Mouse (Mus musculus) CH12.LX (cell line): ENCODE measurements around the gene Btbd16. TPM values are rescaled to one million over a fixed set of nuclear protein-coding genes. Genes with fewer than 3 reads are reported as not detected.

ENCODE experiments used
- DNase-seq: peaks from one replicate; pipeline ENCODE4 v3.0.0-alpha.2; 2013; ENCODE audit errors: extremely low read depth
- H3K27ac ChIP-seq: 2 replicates; pipeline ENCODE4 v1.5.1; 2012; ENCODE audit warnings: low read depth, mild to moderate bottlenecking, control low read depth, moderate library complexity; ENCODE audit not compliant: insufficient read depth
- H3K27me3 ChIP-seq: replicated peaks from 2 replicates; pipeline ENCODE3; 2012; ENCODE audit warnings: inconsistent platforms
- H3K36me3 ChIP-seq, 2 experiments: replicated peaks in 1 of 2; 2 replicates each; pipeline versions ENCODE3 to v1.6.1; 2012; ENCODE audit warnings: inconsistent platforms in 1 of 2, low read length in 1 of 2, mild to moderate bottlenecking in 1 of 2, mixed read lengths in 1 of 2, moderate library complexity in 1 of 2; ENCODE audit not compliant: control insufficient read depth in 1 of 2, insufficient read depth in 1 of 2
- H3K4me1 ChIP-seq, 2 experiments: 2 replicates each; pipeline ENCODE4 v1.6.1; 2012; ENCODE audit warnings: inconsistent platforms in 1 of 2, moderate library complexity in 1 of 2; ENCODE audit not compliant: insufficient read depth in 2 of 2, control insufficient read depth in 1 of 2
- H3K4me2 ChIP-seq: 2 replicates; pipeline ENCODE4 v1.6.1; 2012; ENCODE audit warnings: low read depth, mild to moderate bottlenecking, control low read depth; ENCODE audit not compliant: poor library complexity, insufficient read depth, severe bottlenecking
- H3K4me3 ChIP-seq, 3 experiments: fragments of 150-350 bp in 1 of 3; sonication (generic) in 1 of 3; replicated peaks in 1 of 3; 2 replicates each; pipeline versions ENCODE3 to v1.5.1; 2011 to 2012; ENCODE audit warnings: low read depth in 2 of 3, low read length in 2 of 3, mild to moderate bottlenecking in 2 of 3, moderate library complexity in 2 of 3, control low read depth in 1 of 3, improper control_type of control experiment in 1 of 3, inconsistent platforms in 1 of 3, mixed read lengths in 1 of 3; ENCODE audit not compliant: poor library complexity in 1 of 3
- H3K79me2 ChIP-seq: replicated peaks from 2 replicates; pipeline ENCODE4 v1.6.1; 2012; ENCODE audit warnings: mild to moderate bottlenecking, moderate library complexity; ENCODE audit not compliant: control insufficient read depth, poor library complexity, insufficient read depth, severe bottlenecking; ENCODE audit errors: extremely low read depth
- H3K9ac ChIP-seq: 2 replicates; pipeline ENCODE4 v1.6.1; 2012; ENCODE audit warnings: low read depth, mild to moderate bottlenecking, control low read depth, moderate library complexity; ENCODE audit not compliant: insufficient read depth
- H3K9me3 ChIP-seq: replicated peaks from 2 replicates; pipeline ENCODE3; 2012; ENCODE audit warnings: low read length, inconsistent platforms, mixed read lengths
- CHD2 ChIP-seq: IDR thresholded peaks from 2 replicates; pipeline ENCODE4 v1.6.1; 2011; ENCODE audit warnings: low read length, improper control_type of control experiment
- CTCF ChIP-seq, 2 experiments: IDR thresholded peaks in 1 of 2; conservative IDR thresholded peaks in 1 of 2; 2 replicates each; pipeline ENCODE4 v1.5.1; 2011 to 2012; ENCODE audit warnings: low read depth in 2 of 2, low read length in 2 of 2, improper control_type of control experiment in 1 of 2, inconsistent platforms in 1 of 2, mild to moderate bottlenecking in 1 of 2, moderate library complexity in 1 of 2
- E2F4 ChIP-seq: IDR thresholded peaks from 2 replicates; pipeline ENCODE4 v1.6.1; 2011; ENCODE audit warnings: low read depth, low read length, improper control_type of control experiment; ENCODE audit not compliant: insufficient replicate concordance
- ELF1 ChIP-seq: IDR thresholded peaks from 2 replicates; pipeline ENCODE4 v1.6.1; 2014; ENCODE audit warnings: low read depth, mild to moderate bottlenecking, inconsistent platforms, low read length, improper control_type of control experiment
- EP300 ChIP-seq: IDR thresholded peaks from 2 replicates; pipeline ENCODE4 v1.6.1; 2011; ENCODE audit warnings: low read length, improper control_type of control experiment
- IRF4 ChIP-seq: IDR thresholded peaks from 2 replicates; pipeline ENCODE4 v1.6.1; 2014; ENCODE audit warnings: low read depth, mild to moderate bottlenecking, inconsistent platforms, low read length, improper control_type of control experiment
- JUN ChIP-seq: IDR thresholded peaks from 2 replicates; pipeline ENCODE4 v1.6.1; 2011; ENCODE audit warnings: low read depth, mild to moderate bottlenecking, low read length, improper control_type of control experiment, moderate library complexity; ENCODE audit not compliant: insufficient read depth
- JUND ChIP-seq: conservative IDR thresholded peaks from 2 replicates; pipeline ENCODE4 v1.6.1; 2011; ENCODE audit warnings: low read depth, low read length, improper control_type of control experiment
- KAT2A ChIP-seq: IDR thresholded peaks from 2 replicates; pipeline ENCODE4 v1.6.1; 2012; ENCODE audit warnings: low read length, improper control_type of control experiment, inconsistent platforms; ENCODE audit not compliant: insufficient replicate concordance
- MAX ChIP-seq: IDR thresholded peaks from 2 replicates; pipeline ENCODE4 v1.6.1; 2011; ENCODE audit warnings: low read length, improper control_type of control experiment
- MXI1 ChIP-seq: IDR thresholded peaks from 2 replicates; pipeline ENCODE4 v1.6.1; 2011; ENCODE audit warnings: mild to moderate bottlenecking, low read depth, low read length, improper control_type of control experiment
- MYC ChIP-seq: IDR thresholded peaks from 2 replicates; pipeline ENCODE4 v1.6.1; 2011; ENCODE audit warnings: low read depth, mild to moderate bottlenecking, improper control_type of control experiment, low read length
- NRF1 ChIP-seq: IDR thresholded peaks from 2 replicates; pipeline ENCODE4 v1.6.1; 2014; ENCODE audit warnings: low read depth, mild to moderate bottlenecking, inconsistent platforms, low read length, improper control_type of control experiment, moderate library complexity
- PAX5 ChIP-seq: IDR thresholded peaks from 2 replicates; pipeline ENCODE4 v1.6.1; 2012; ENCODE audit warnings: low read length, inconsistent platforms, mixed read lengths
- POLR2AphosphoS2 ChIP-seq: IDR thresholded peaks from 2 replicates; pipeline ENCODE4 v1.6.1; 2011; ENCODE audit warnings: low read depth, low read length, improper control_type of control experiment
- RAD21 ChIP-seq: IDR thresholded peaks from 2 replicates; pipeline ENCODE4 v1.6.1; 2011; ENCODE audit warnings: low read depth, mild to moderate bottlenecking, low read length, improper control_type of control experiment, moderate library complexity
- SIN3A ChIP-seq: IDR thresholded peaks from 2 replicates; pipeline ENCODE4 v1.6.1; 2012; ENCODE audit warnings: low read length, improper control_type of control experiment, inconsistent platforms
- ZC3H11A ChIP-seq: IDR thresholded peaks from 2 replicates; pipeline ENCODE4 v1.6.1; 2012; ENCODE audit warnings: low read depth, mild to moderate bottlenecking, inconsistent platforms, low read length, improper control_type of control experiment
- ZMIZ1 ChIP-seq: IDR thresholded peaks from 2 replicates; pipeline ENCODE4 v1.6.1; 2012; ENCODE audit warnings: low read depth, mild to moderate bottlenecking, inconsistent platforms, low read length, improper control_type of control experiment
- ZNF384 ChIP-seq: IDR thresholded peaks from 2 replicates; pipeline ENCODE4 v1.6.1; 2012; ENCODE audit warnings: low read depth, low read length, improper control_type of control experiment, inconsistent platforms
- dilution Hi-C: fragments of 300-500 bp; cut with MboI; formaldehyde crosslinking; loops from 2 replicates; pipeline ENCODE4 v1.14.3; 2020; ENCODE audit warnings: low sequenced_read_pairs; ENCODE audit not compliant: extremely low pct_unique_long_range_greater_than_20kb, extremely low pct_ligation_motif_present
- in situ Hi-C: fragments of 300-500 bp; cut with MboI; formaldehyde crosslinking; loops from 3 replicates; pipeline ENCODE4 v1.14.3; 2019; ENCODE audit warnings: low sequenced_read_pairs, low pct_ligation_motif_present, low pct_unique_long_range_greater_than_20kb, mixed read lengths
- polyA plus RNA-seq: library from polyadenylated mRNA; unstranded; fragments of >175 nt; gene quantifications from 2 replicates; pipeline ENCODE4 v1.2.1, GENCODE M21; 2012; ENCODE audit warnings: low read depth; ENCODE audit not compliant: insufficient read length
- total RNA-seq, 2 experiments: library from RNA; depleted of rRNA; stranded (reverse); fragments of 300-350 nt in 1 of 2; fragments of >200 nt in 1 of 2; gene quantifications; 2 replicates each; pipeline ENCODE4 v1.2.3; 2012 to 2014

Gene Btbd16
- total and polyA plus RNA-seq, 3 experiments: not detected

DNA sequence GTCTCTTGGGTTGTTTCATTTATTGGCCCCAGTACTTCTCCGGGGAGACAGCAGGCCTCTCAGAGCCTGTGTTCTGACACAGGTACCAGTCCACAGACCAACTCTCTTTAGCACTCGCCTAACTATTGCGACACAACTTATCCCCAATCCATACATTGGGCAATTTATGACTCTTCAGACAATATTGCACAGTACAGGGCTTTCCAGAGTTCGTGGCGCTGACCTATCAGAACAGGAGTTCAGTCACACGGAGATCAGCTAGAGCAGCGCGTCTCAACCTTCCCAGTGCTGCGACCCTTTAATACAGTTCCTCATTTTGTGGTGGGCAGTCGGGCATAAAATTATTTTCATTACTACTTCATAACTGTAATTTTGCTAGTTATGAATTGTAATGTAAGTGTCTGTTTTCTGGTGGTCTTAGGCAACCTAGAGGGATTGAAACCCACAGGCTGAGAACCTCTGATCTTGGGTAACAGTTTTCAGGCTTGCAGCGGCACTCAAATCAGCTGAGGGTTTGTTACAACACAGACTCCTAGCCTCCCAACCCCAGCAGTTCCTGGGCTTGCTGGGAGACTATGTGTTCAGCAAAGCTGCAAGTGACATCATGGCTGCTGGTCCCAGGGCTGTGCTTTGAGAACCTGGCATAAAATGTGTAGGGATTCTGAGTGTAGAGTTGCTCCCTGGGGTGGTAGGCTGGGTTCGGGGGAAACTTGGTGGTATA, 65.7 kb downstream of the Btbd16 start:
- no peaks in the 10 kb centered on the region for H3K36me3 ChIP-seq
- in situ Hi-C loops: no loop called here
- dilution Hi-C loops: no loop called here

DNA sequence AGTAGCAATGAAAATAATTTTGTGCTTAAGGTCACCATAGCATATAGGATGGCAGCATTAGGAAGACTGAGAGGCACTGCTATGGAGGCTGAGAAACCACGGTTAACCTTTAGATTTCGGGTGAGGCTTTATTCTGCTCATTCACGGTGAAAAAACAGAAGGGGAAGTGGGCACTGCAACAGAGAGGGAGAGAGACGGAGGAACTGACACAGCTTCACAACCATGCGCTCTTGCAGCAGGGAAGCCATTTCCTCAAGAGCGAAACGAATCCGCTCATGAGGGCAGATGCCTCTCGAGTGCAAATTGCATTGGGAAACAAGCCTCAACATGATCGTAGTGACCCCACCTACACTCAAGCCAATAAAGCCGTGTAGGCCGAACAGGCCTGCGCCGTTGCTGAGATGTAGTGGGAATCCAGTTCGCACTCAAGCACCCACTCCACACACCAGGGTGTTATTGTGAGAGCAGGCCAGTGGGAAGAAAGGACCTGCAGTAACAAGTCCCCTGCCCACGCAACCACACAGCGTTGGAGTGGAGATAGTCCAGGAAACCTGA, 73.4 kb downstream of the Btbd16 start:
- no peak overlapping the region for H3K27ac ChIP-seq
- H3K9me3 ChIP-seq: no peaks in the 10 kb centered on the region
- in situ Hi-C loops: no loop called here
- H3K4me1 ChIP-seq: peaks cover 8 to 9% of the 10 kb centered on the region in 2 experiments
- no peaks in the 10 kb centered on the region for H3K36me3 ChIP-seq
- TF ChIP-seq IRF4 (peak; percentile 49; the same call in 1 of the 2 replicates), SIN3A (no peak), ELF1 (0 out of 2 replicates have a peak, but pooled peaks have one; percentile 27), EP300 (0 out of 2 replicates have a peak, but pooled peaks have one; percentile 30), JUN (no peak), CTCF (conservative IDR thresholded peaks at IDR 0.05 in 1 of 2, IDR thresholded peaks at IDR 0.05 in 1 of 2; ENCODE audit: low read depth in 2 of 2, low read length in 2 of 2) (no peak), ZNF384 (0 out of 2 replicates have a peak, but pooled peaks have one; percentile 15), PAX5 (no peak), MAX (peak; percentile 71), E2F4 (no peak), MYC (peak; percentile 60; the same call in 1 of the 2 replicates)
- peak overlapping the region in 1 of 3 experiments; percentile 11 for H3K4me3 ChIP-seq
- no peak overlapping the region for H3K4me2 ChIP-seq
- H3K27me3 ChIP-seq: peaks cover 9% of the 10 kb centered on the region
- H3K9ac ChIP-seq: no peak overlapping the region
- no peak for DNase-seq
- dilution Hi-C loops: no loop called here
- no peaks in the 10 kb centered on the region for H3K79me2 ChIP-seq

More for the DNA sequence above, 65.7 kb downstream of the Btbd16 start:
- DNase-seq: no peak
- Histone ChIP-seq H3K9me3 (no peaks in the 10 kb centered on the region), H3K9ac (no peak overlapping the region), H3K27ac (no peak overlapping the region), H3K27me3 (peaks cover 43% of the 10 kb centered on the region), H3K4me3 (no peak overlapping the region), H3K4me2 (no peak overlapping the region), H3K79me2 (no peaks in the 10 kb centered on the region), H3K4me1 (no peaks in the 10 kb centered on the region)
- no peak for TF ChIP-seq KAT2A
- no peak for TF ChIP-seq RAD21
- no peak for TF ChIP-seq CHD2
- TF ChIP-seq CTCF (conservative IDR thresholded peaks at IDR 0.05 in 1 of 2, IDR thresholded peaks at IDR 0.05 in 1 of 2; ENCODE audit: low read depth in 2 of 2, low read length in 2 of 2): no peak
- no peak for TF ChIP-seq EP300
- no peak for TF ChIP-seq SIN3A
- no peak for TF ChIP-seq ZNF384
- TF ChIP-seq ZMIZ1: no peak
- no peak for TF ChIP-seq ELF1
- TF ChIP-seq IRF4: no peak
- no peak for TF ChIP-seq MXI1
- no peak for TF ChIP-seq ZC3H11A
- no peak for TF ChIP-seq JUND
- TF ChIP-seq POLR2AphosphoS2: no peak
- TF ChIP-seq JUN: no peak
- no peak for TF ChIP-seq NRF1
